Comparison of ENCODE assay signal across 25 mouse cellular contexts in the genomic region with DNA sequence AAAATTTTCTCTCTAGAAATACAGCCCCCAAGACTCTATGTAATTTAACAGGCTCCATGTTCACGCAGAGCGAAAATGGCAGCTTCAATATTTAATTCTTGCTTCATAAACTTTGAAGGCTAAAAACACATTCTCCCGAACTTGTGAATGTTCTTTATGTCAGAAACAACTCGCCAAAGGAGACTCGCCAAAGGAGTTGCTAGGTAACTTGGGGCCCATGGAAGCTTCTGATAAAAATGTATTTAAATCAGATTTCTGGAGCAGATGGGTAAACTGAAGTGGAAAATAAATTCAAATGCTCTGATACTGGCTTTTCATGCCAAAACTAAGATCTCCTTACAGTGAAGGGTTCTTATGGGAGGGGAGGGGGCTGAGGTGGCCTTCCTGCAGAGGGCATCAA. TPM values are rescaled to one million over a fixed set of nuclear protein-coding genes. Genes with fewer than 3 reads are reported as not detected.
DNase-seq lines count a peak whose midpoint lies in the region; ATAC-seq and TF ChIP-seq lines count a peak whose summit lies in the region.
"Had no signal": no experiment of that assay in that cellular context is flagged by ENCODE, and none has a peak within 500 bp of the region (broad histone marks: within the 10 kb centered on the region; RNA-seq: fewer than 3 reads in every experiment).

No protein-coding gene starts in this region.

- H3K4me1 ChIP-seq in heart, embryonic 12.5 days (replicated peaks) = no peaks in the 10 kb centered on the region
- H3K4me1 ChIP-seq in neural tube, embryonic 15.5 days = peaks cover 11% of the 10 kb centered on the region
- H3K4me1 ChIP-seq: embryonic facial prominence, embryonic 15.5 days; heart, embryonic 13.5 days had no signal

- ATAC-seq in heart, embryonic 12.5 days (ENCODE audit: insufficient number of reproducible peaks, low FRiP score) = no peak
- ATAC-seq in neural tube, embryonic 15.5 days (ENCODE audit: low FRiP score) = peak; percentile 38; the same call in 1 of the 2 replicates
- no peak for ATAC-seq in erythroid progenitor cell, adult 5-6 weeks (replicated peaks; ENCODE audit: low FRiP score, poor library complexity, severe bottlenecking)
- ATAC-seq: hindbrain, embryonic 16.5 days had no signal

- TF ChIP-seq POLR2A in brain, embryonic 14.5 days (IDR thresholded peaks at IDR 0.05; ENCODE audit: borderline replicate concordance, extremely low read depth, insufficient read depth, insufficient read length, poor library complexity, severe bottlenecking) = no peak

- 0 out of 2 replicates have a peak, but pooled peaks cover 4% of the 10 kb centered on the region for H3K27me3 ChIP-seq in heart, embryonic 12.5 days (replicated peaks)
- peaks cover 4% of the 10 kb centered on the region; the same call in 1 of the 2 replicates for H3K27me3 ChIP-seq in neural tube, embryonic 15.5 days (replicated peaks)

- no peak for TF ChIP-seq CTCF in brain, embryonic 14.5 days (IDR thresholded peaks at IDR 0.05; ENCODE audit: borderline replicate concordance, extremely low read depth, insufficient read depth, insufficient read length)

- H3K27ac ChIP-seq in heart, embryonic 12.5 days (ENCODE audit: poor library complexity, severe bottlenecking) = no peak overlapping the region
- no peak overlapping the region for H3K27ac ChIP-seq in neural tube, embryonic 15.5 days (replicated peaks)
- H3K27ac ChIP-seq: embryonic facial prominence, embryonic 15.5 days; heart, embryonic 13.5 days had no signal

- 86% methylated on average over 5 of the region's 5 CpGs for WGBS in heart, embryonic 12.5 days
- 48% methylated on average over 5 of the region's 5 CpGs for WGBS in neural tube, embryonic 15.5 days

- H3K9ac ChIP-seq in heart, embryonic 12.5 days = no peak overlapping the region
- H3K9ac ChIP-seq in neural tube, embryonic 15.5 days (replicated peaks) = no peak overlapping the region
- H3K9ac ChIP-seq: embryonic facial prominence, embryonic 15.5 days; heart, embryonic 13.5 days had no signal

- no peak overlapping the region for H3K4me2 ChIP-seq in heart, embryonic 12.5 days
- no peak overlapping the region for H3K4me2 ChIP-seq in neural tube, embryonic 15.5 days
- H3K4me2 ChIP-seq: embryonic facial prominence, embryonic 15.5 days; heart, embryonic 13.5 days had no signal

- H3K36me3 ChIP-seq in heart, embryonic 12.5 days = no peaks in the 10 kb centered on the region
- no peaks in the 10 kb centered on the region for H3K36me3 ChIP-seq in neural tube, embryonic 15.5 days
- H3K36me3 ChIP-seq: embryonic facial prominence, embryonic 15.5 days; heart, embryonic 13.5 days had no signal

- DNase-seq in heart, adult 11 months = peak; percentile 36
- no peak for DNase-seq in neural tube, embryonic 10.5 days (ENCODE audit: extremely low spot score, low spot score)
- DNase-seq in brain, embryonic 14.5 days (ENCODE audit: low read depth) = peak; percentile 51
- DNase-seq: adrenal gland, adult 2 months; adrenal gland, postnatal 25 days; cerebellum, adult 11 months; cerebellum, adult 8-10 months; cerebellum, postnatal 14 days; embryo, embryonic 11 days; gastrocnemius, postnatal 14 days; heart, postnatal 36 days had no signal

- no peaks in the 10 kb centered on the region for H3K9me3 ChIP-seq in heart, embryonic 12.5 days (replicated peaks)
- no peaks in the 10 kb centered on the region for H3K9me3 ChIP-seq in neural tube, embryonic 15.5 days (replicated peaks)
- H3K9me3 ChIP-seq: embryonic facial prominence, embryonic 15.5 days; heart, embryonic 13.5 days had no signal

- H3K4me3 ChIP-seq in heart, embryonic 12.5 days = no peak overlapping the region
- no peak overlapping the region for H3K4me3 ChIP-seq in neural tube, embryonic 15.5 days (replicated peaks)
- H3K4me3 ChIP-seq: embryonic facial prominence, embryonic 15.5 days; erythroblast, embryonic 14.5 days; heart, embryonic 13.5 days had no signal

RNA-seq across cellular contexts. Expression of gene Barhl2, which starts 48.1 kb away (rescaled TPM):
- polyA plus RNA-seq in heart, embryonic 12.5 days (2016; fragmentation: Nextera tagmentation; extraction: Ambion mirVana) = not detected in 2 replicates
- 1.5 and 1.8 TPM in 2 replicates for polyA plus RNA-seq in neural tube, embryonic 15.5 days (2015; fragmentation: Nextera tagmentation; extraction: Ambion mirVana)
- polyA plus RNA-seq in brain, embryonic 14.5 days (2012; rRNA removed) = 18.0 and 26.0 TPM in 2 replicates
- total RNA-seq in erythroid progenitor cell, adult 5-6 weeks (2015; ENCODE audit: low replicate concordance) = not detected in 2 replicates
- total RNA-seq in erythroid progenitor cell, adult 5-6 weeks (2017; ENCODE audit: low replicate concordance) = not detected in 2 replicates
- total RNA-seq: adrenal gland, adult 2 months; adrenal gland, postnatal 25 days; common myeloid progenitor, adult 5-6 weeks; ES-E14; gastrocnemius, adult 18-20 months; gastrocnemius, postnatal 14 days; heart, adult 8-10 months; heart, postnatal 36 days had no signal
- polyA plus RNA-seq: adrenal gland, adult 2 months; embryonic facial prominence, embryonic 15.5 days; erythroblast, embryonic 14.5 days; gonadal fat pad, adult 2 months; heart, embryonic 13.5 days; heart, postnatal 0 days; intestine, embryonic 14.5 days had no signal
